Comparison of ENCODE assay signal across 1 mouse cellular context in genomic region chr2:38288226-38288625, GRCm38 (mm10).
TF ChIP-seq lines count a peak whose summit lies in the region.

No protein-coding gene starts in this region.

TF ChIP-seq in MEL, 35 proteins besides CTCF, POLR2A, EP300 and RAD21 (continued from another document):
- TF ChIP-seq ELF1 (IDR thresholded peaks at IDR 0.05; ENCODE audit: low read depth, low read length) (no peak), USF1 (IDR thresholded peaks at IDR 0.05; ENCODE audit: low read depth, low read length) (no peak), HCFC1 (IDR thresholded peaks at IDR 0.05; ENCODE audit: low read depth, low read length) (no peak), MAFK (IDR thresholded peaks at IDR 0.05; ENCODE audit: borderline replicate concordance, low read depth, low read length) (no peak), JUND (IDR thresholded peaks at IDR 0.05; ENCODE audit: low read depth, low read length) (no peak)
